Mouse (Mus musculus) cortical plate, adult 2 months (tissue): ENCODE measurements around the gene Cdc37l1. TPM values are rescaled to one million over a fixed set of nuclear protein-coding genes. Genes with fewer than 3 reads are reported as not detected.

Experiments used
- H3K27ac ChIP-seq: fragments of 200-500 bp; 2 replicates; pipeline ENCODE4 v1.5.1; 2012; ENCODE audit warnings: low read length, control low read depth, inconsistent platforms; ENCODE audit not compliant: insufficient read depth
- H3K4me1 ChIP-seq: fragments of 200-500 bp; 2 replicates; pipeline ENCODE4 v1.6.1; 2011; ENCODE audit warnings: low read length; ENCODE audit not compliant: control insufficient read depth, insufficient read depth
- H3K4me3 ChIP-seq: fragments of 200-500 bp; 2 replicates; pipeline ENCODE4 v1.5.1; 2011; ENCODE audit warnings: mild to moderate bottlenecking, low read length, control low read depth; ENCODE audit not compliant: insufficient read depth
- CTCF ChIP-seq: fragments of 200-500 bp; IDR thresholded peaks from 2 replicates; pipeline ENCODE4 v1.5.1; 2011; ENCODE audit warnings: mild to moderate bottlenecking, control low read depth, low read length; ENCODE audit not compliant: insufficient read depth; ENCODE audit errors: extremely low read depth
- POLR2A ChIP-seq: fragments of 200-500 bp; IDR thresholded peaks from 2 replicates; pipeline ENCODE4 v1.6.1; 2011; ENCODE audit warnings: mild to moderate bottlenecking, low read length, control low read depth; ENCODE audit not compliant: insufficient read depth; ENCODE audit errors: extremely low read depth
- polyA plus RNA-seq: library from polyadenylated mRNA; depleted of rRNA; stranded (reverse); fragments of >200 nt; gene quantifications from 2 replicates; pipeline ENCODE4 v1.2.3, GENCODE M21; 2012

The Cdc37l1 gene
- polyA plus RNA-seq, 1 experiment = 71.2 TPM

DNA sequence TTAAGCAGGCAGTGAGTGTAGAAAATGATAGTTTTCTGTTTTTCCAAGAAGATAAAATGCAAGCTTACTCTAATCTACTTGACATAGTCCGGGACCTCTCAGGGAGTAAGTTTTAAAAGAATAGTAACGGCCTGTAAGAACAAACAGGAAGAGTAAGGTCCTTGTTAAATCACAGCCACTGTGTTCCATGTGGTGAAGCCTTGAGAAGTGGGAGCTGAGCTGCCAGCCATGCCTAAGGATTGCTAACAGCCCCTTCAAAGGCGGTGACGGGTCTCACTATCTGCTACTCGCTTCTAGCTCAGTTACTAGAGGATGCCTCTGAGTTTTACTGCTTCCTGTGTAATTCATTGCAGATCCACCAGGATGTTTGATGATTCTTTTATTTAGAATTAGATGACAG, 26.6 kb downstream of the Cdc37l1 start:
- Histone ChIP-seq H3K4me3 (no peak overlapping the region), H3K4me1 (no peaks in the 10 kb centered on the region), H3K27ac (no peak overlapping the region)
- TF ChIP-seq CTCF (no peak), POLR2A (no peak)

DNA sequence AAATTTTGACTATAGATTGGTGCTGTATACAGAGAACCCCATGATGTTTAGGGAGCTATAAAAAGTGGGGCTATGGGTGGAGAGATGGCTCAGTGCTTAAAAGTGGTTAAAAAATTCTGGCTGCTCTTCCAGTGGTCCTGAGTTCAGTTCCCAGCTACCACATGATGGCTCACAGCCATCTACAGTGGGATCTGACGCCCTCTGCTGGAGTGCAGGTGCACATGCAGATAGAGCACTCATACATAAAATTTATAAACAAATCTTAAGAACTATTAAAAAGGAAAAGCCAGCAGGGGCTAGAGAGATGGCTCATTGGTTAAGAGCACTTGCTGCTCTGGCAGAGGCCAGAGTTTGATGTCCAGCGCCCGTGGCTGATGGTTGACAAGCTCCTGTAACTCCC, 29.5 kb downstream of the Cdc37l1 start:
- no peaks in the 10 kb centered on the region for H3K4me1 ChIP-seq
- no peak for TF ChIP-seq POLR2A
- TF ChIP-seq CTCF = 0 out of 2 replicates have a peak, but pooled peaks have one; percentile 18
- no peak overlapping the region for H3K4me3 ChIP-seq
- H3K27ac ChIP-seq = no peak overlapping the region

DNA sequence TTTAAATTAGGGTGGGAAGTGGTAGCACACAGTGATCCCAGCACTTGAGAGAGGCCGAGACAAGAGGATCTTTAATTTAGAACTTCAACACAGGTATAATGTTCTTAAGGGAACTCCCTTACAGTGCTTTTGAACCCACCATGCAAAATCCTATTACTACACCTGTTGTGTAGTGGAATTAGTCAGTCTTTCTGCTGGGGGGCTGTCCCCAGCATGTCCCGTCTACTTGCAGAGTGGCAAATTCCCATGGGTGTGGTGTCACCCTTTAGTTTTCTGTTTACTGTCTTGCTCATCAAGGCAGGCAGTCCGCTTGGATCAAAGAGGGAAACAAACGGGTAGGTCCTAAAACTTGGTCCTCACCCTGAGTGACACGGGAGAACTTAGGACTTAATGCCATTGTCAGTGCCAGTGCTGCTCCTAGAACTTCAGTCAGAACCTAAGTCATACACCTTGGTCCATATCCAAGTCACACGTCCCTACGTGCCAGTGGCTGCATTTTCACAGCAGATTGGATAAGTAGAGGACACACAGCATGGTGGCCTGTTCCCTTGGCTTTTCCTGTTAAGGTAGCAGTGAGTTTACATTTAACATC, 31.7 kb downstream of the Cdc37l1 start:
- H3K4me1 ChIP-seq = no peaks in the 10 kb centered on the region
- no peak overlapping the region for H3K27ac ChIP-seq
- TF ChIP-seq POLR2A (no peak), CTCF (no peak)
- H3K4me3 ChIP-seq = no peak overlapping the region

DNA sequence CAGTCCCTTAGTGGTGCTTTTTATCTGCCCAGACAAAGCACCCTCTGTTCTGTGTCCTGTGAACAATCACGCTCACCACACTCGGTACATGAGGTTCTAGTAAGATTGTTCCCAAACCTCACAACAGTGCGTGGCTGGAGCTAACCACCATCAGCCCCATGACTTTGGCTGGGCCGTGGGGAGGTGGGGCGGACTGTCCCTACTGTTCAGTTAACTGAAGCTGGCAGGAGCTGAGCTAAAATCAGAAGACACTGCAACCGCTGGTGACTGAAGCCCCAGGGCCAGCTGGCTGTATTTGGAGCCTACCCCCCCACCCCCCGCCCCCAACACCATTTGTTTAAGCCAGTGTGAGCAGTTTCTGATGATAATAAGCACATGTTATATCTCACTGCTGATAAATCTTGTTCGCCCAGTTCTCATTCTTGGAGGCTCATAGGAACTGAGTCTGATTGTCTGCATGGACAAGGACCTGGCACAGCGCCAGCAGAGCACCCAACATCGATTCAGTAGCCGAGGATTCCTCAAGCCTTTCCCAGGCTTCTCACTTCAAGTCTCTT, 34.3 kb downstream of the Cdc37l1 start:
- TF ChIP-seq POLR2A (no peak), CTCF (no peak)
- H3K4me3 ChIP-seq = no peak overlapping the region
- H3K4me1 ChIP-seq = no peaks in the 10 kb centered on the region
- peak overlapping the region; percentile 24; the same call in 1 of the 2 replicates for H3K27ac ChIP-seq

DNA sequence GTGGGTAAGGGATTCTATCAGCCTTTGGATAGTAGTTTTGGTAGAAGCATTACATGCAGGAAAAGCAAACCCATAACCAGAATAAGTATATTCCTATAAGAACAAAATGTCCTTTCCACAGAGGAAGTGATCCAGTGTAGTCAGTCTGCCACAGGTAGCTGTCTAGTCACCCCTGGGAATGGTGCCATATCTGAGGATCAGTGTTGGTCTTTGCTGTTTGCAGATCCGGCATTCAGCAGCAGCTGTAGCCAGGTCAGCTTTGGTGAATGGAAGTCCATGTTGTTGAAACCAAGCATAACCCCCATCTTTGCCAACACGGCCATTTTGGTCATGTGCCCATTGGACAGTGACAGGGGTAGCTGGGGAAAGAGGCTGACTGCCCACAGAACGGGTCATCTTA, 41.6 kb downstream of the Cdc37l1 start:
- no peak overlapping the region for H3K27ac ChIP-seq
- no peak for TF ChIP-seq POLR2A
- no peak for TF ChIP-seq CTCF
- H3K4me1 ChIP-seq = no peaks in the 10 kb centered on the region
- no peak overlapping the region for H3K4me3 ChIP-seq

DNA sequence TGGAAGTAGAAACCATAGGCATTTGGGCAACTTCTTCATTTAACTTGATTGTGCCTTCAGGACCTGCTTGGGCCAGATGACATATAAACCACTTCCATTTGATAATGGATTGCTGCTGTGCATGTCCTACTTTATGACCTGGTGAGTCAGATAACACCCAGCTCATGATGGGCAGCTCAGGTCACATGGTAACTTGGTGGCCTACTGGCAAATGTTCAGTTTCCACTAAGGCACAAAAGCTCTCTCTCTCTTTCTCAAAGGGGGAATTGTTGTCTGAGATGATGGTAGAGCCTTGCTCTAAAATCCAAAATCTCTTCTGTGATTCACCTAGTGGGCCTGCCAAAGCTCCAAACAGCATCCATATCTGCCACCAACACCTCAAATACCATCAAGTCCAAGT, 42.5 kb downstream of the Cdc37l1 start:
- H3K4me1 ChIP-seq = no peaks in the 10 kb centered on the region
- H3K27ac ChIP-seq = peak overlapping the region; percentile 74
- H3K4me3 ChIP-seq = no peak overlapping the region
- TF ChIP-seq POLR2A (no peak), CTCF (no peak)

DNA sequence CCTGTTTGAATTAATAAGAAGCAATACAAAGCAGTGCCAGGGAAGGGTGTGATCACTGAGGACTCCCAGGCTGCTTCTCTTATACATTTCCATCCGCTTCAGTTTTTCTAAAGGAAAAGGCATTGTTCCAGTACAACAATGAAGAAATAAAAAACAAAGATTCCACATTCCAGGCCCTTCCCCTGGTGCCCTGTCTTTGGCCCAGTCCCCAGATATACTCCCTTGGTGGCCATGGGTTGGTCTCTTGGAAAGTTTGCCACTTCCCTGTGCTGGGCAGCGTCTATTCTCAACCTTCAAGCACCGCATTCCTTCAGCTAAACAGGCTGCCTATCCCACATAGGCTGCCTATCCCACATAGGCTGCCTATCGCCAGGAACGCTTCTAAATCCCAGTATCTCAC, 46.9 kb downstream of the Cdc37l1 start:
- peaks cover 2% of the 10 kb centered on the region for H3K4me1 ChIP-seq
- H3K4me3 ChIP-seq = no peak overlapping the region
- H3K27ac ChIP-seq = no peak overlapping the region
- TF ChIP-seq CTCF (no peak), POLR2A (no peak)

DNA sequence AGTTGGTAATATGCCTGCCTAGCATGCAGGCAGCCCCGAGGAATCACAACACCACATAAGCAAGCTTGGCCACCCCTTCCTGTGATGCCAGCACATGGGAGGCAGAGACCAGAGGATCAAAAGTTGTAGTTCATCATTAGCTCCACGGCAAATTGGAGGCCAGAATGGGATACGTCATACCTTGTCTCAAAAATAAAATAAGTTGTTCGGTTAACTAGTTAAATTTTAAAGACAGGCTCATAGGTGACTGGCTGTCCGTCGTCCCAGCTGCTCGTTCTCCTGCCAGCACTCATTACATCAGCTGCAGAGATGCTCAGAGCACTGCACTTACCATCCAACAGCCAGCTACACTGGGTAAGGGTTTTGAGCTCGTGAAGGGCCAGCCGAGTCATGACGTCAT, 47.4 kb downstream of the Cdc37l1 start:
- TF ChIP-seq CTCF (no peak), POLR2A (no peak)
- Histone ChIP-seq H3K4me1 (peaks cover 3% of the 10 kb centered on the region), H3K4me3 (no peak overlapping the region), H3K27ac (no peak overlapping the region)

DNA sequence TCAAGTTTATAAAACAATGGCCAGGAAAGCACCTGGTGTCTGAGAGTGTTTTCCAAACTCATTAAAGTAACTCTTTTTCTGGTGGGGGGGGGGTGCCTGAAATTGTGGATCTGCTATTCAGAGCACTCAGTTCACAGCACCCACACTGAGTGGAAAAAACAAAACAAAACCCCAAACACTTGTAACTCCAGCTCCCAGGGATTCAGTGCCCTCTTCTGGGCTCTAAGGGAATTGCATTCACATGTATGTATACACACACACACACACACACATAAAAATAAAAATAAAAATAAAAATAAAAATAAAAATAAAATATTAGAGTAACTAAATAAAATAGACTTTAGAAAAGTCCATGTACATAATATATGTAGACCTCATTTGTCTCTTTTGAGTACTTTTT, 49.2 kb downstream of the Cdc37l1 start:
- H3K4me3 ChIP-seq = no peak overlapping the region
- H3K4me1 ChIP-seq = peaks cover 3% of the 10 kb centered on the region
- no peak overlapping the region for H3K27ac ChIP-seq
- TF ChIP-seq CTCF (no peak), POLR2A (no peak)

DNA sequence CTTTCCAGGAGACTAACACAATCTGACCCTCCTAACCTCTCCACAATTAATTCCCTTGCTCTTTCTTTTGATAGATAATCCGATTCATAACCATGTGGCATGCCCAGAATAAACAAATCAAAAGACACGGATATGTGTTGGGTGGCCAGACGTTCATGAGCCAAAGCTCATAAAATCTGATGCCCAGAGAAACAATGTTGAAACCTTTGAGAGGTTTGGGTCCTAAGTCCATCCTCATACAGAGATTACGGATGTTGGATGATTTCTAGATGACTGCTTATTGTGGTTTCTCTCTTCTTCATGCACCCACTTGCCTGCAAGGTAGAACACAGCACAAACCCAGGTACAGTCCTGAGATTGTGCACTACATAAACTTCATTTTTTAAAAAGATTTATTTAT, 50.1 kb downstream of the Cdc37l1 start:
- TF ChIP-seq POLR2A (no peak), CTCF (no peak)
- peaks cover 3% of the 10 kb centered on the region for H3K4me1 ChIP-seq
- H3K27ac ChIP-seq = no peak overlapping the region
- H3K4me3 ChIP-seq = no peak overlapping the region

DNA sequence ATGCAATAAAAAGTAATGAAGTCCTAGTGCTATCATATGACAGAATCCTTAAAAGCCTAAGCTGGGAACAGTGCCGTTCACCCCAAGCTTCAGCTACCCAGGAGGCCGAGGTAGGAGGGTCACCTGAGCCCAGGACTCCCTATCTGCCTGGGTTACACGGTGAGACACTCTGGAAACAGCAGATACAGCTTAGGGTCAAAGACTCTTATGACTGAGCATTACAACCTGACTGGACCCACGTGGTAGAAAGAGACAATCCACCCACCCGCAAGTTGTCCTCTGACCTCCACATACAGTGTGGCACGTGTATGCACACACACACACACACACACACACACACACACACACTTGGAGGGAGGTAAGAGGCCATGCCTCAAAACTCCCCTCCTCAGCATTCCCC, 52.0 kb downstream of the Cdc37l1 start:
- H3K4me1 ChIP-seq = peaks cover 3% of the 10 kb centered on the region
- H3K4me3 ChIP-seq = no peak overlapping the region
- no peak overlapping the region for H3K27ac ChIP-seq
- no peak for TF ChIP-seq POLR2A
- no peak for TF ChIP-seq CTCF
